Mouse (Mus musculus) brain, embryonic 14.5 days (tissue): ENCODE measurements around the gene Avil. TPM values are rescaled to one million over a fixed set of nuclear protein-coding genes. Genes with fewer than 3 reads are reported as not detected.

Source experiments
- DNase-seq: peaks from one replicate; pipeline ENCODE4 v3.0.0-alpha.2; 2011; ENCODE audit warnings: low read depth
- CTCF ChIP-seq: fragments of 200-500 bp; IDR thresholded peaks from 2 replicates; pipeline ENCODE4 v1.5.1; 2012; ENCODE audit warnings: inconsistent platforms, mild to moderate bottlenecking, moderate library complexity, borderline replicate concordance; ENCODE audit not compliant: insufficient read depth, insufficient read length; ENCODE audit errors: extremely low read depth
- POLR2A ChIP-seq: fragments of 200-500 bp; IDR thresholded peaks from 2 replicates; pipeline ENCODE4 v1.6.1; 2012; ENCODE audit warnings: mild to moderate bottlenecking, inconsistent platforms, borderline replicate concordance; ENCODE audit not compliant: poor library complexity, insufficient read depth, insufficient read length, severe bottlenecking; ENCODE audit errors: extremely low read depth
- polyA plus RNA-seq: library from polyadenylated mRNA; depleted of rRNA; stranded (reverse); fragments of >200 nt; gene quantifications from 2 replicates; pipeline ENCODE4 v1.2.3, GENCODE M21; 2012; rRNA removed

Gene Avil
- polyA plus RNA-seq, result 0.28 and 1.7 TPM in 2 replicates

- DNase-seq, result no peak
- TF ChIP-seq POLR2A (no peak), CTCF (no peak)
These were observed at the start of gene Avil for GRCm38 (mm10) chr10:127000529-127000928. Gene Avil, plus strand, starts transcription at chr10:127000709.

DNA sequence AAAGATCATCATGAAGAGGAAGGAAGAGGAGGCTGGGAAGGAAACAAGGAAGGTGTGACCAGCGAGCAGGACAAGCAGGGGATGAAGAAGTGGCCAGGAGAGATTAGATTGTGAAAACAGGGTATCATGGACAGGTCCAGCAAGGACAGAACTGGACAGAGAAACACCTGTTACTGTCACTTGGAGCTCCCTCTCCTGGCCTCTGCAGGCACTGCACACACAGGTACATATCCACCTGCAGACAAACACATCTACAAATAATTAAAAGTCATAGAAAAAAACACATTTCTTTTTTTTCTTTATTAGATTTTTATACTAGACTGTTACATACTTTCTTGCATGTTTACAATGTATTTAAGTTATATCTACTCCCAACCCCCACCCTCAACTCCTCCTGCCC is 48.1 kb upstream of the Avil start:
- no peak for DNase-seq
- no peak for TF ChIP-seq POLR2A
- peak; percentile 38; the same call in 1 of the 2 replicates for TF ChIP-seq CTCF

- DNase-seq, result peak; percentile 22
- no peak for TF ChIP-seq POLR2A
- TF ChIP-seq CTCF, result no peak
These were observed 47.5 kb upstream of the Avil start for GRCm38 (mm10) chr10:126953029-126953471.

GRCm38 (mm10) chr10:126956692-126957358 is 43.7 kb upstream of the Avil start:
- TF ChIP-seq POLR2A, result no peak
- TF ChIP-seq CTCF, result no peak
- peak; percentile 78 for DNase-seq

GRCm38 (mm10) chr10:126957359-126958107 is 43.0 kb upstream of the Avil start:
- TF ChIP-seq CTCF, result no peak
- no peak for TF ChIP-seq POLR2A
- peak; percentile 96 for DNase-seq

DNA sequence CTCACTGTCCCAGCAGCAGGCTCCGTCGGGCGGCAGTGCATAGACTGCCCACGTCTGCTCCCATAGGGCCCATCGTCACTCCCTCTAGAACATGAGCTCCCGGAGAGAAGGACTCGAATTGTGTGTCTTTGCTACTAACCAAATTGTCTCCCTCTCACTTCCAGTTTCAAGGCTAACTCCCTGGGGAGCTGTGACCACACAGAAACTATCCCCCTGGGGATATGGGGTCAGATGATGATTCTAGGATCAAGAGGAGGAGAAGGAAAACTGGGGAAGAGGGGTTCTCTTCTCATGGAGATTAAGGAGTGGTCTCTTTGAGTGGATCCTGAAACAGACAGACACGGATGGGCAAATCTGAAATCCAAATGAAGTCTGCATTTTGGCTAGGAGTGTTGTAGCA is 40.0 kb upstream of the Avil start:
- TF ChIP-seq POLR2A (no peak), CTCF (no peak)
- DNase-seq, result no peak

GRCm38 (mm10) chr10:126961757-126962156 is 38.8 kb upstream of the Avil start:
- no peak for TF ChIP-seq POLR2A
- no peak for TF ChIP-seq CTCF
- peak; percentile 84 for DNase-seq

GRCm38 (mm10) chr10:126962271-126962965 is 38.1 kb upstream of the Avil start:
- peak; percentile 82 for DNase-seq
- TF ChIP-seq CTCF, result no peak
- TF ChIP-seq POLR2A, result no peak

GRCm38 (mm10) chr10:126962966-126963330 is 37.6 kb upstream of the Avil start:
- no peak for DNase-seq
- TF ChIP-seq POLR2A (no peak), CTCF (no peak)

DNA sequence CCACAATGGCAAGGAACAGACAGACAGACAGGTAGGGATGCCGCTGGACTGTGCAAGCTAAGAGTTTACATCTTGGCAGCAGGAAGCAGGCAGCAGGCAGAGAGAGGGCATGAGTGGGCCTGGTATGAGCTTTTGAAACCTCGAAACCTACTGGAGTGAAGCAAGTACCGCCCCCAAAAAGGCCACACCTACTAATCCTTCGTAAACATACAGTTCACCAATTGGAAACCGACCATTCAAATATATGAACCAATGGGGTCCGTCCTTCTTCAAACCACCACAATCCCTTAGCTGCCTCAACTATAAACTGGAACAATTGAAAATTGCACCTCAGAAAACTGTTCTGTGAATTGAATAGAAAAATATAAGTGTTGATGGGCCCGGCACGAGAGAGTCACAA is 36.7 kb upstream of the Avil start:
- no peak for DNase-seq
- TF ChIP-seq CTCF, result no peak
- no peak for TF ChIP-seq POLR2A

DNA sequence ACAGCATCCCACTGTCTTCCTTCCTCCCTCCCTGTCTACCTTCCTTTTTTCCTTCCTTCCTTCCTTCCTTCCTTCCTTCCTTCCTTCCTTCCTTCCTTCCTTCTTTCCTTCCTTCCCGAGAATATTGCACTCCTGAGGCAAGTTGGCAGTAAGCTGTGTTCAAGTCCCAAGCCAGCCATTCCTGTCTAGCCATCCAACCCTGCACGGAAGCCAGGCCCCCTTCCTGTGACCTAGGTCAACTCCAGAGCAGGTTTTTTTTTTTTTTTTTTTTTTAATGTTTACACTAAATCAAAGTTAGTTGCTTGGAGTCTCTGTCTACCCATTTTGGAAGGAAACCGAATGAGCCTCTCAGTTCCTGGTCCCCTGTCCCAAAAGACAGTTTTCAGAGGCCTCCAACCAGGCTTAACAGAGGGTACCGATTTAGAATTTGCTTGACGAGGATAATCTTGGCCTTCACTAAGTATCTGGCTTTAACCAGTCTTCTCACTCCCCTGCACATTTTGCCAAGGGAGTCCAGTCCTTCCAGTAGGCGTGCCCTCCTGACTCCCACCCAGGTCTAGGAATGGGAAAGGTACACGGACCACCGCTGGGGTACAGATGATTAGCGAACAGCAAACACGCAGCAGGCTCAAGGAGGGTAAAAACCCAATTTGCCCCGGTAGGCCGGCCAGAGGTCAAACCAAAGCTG is 29.0 kb upstream of the Avil start:
- no peak for DNase-seq
- no peak for TF ChIP-seq POLR2A
- no peak for TF ChIP-seq CTCF
